Mouse (Mus musculus) left cerebral cortex, adult 2 months (tissue): ENCODE results near the gene Slc25a13. TPM values are rescaled to one million over a fixed set of nuclear protein-coding genes. Genes with fewer than 3 reads are reported as not detected.

Source experiments
- DNase-seq, 2 experiments: peaks; one replicate each; pipeline ENCODE4 v3.0.0; 2021 to 2022; ENCODE audit warnings: low spot score in 2 of 2, mixed read lengths in 1 of 2; ENCODE audit errors: extremely low spot score in 1 of 2
- H3K27ac ChIP-seq: fragments of 200-600 bp; 2 replicates; pipeline ENCODE4 v1.8.1; 2022
- H3K4me3 ChIP-seq: fragments of 200-600 bp; 2 replicates; pipeline ENCODE4 v1.8.1; 2022
- CTCF ChIP-seq: fragments of 200-600 bp; IDR thresholded peaks from 2 replicates; pipeline ENCODE4 v1.8.1; 2022; ENCODE audit warnings: antibody characterized with exemption, mild to moderate bottlenecking, moderate library complexity
- intact Hi-C: fragments of 180-260 bp; cut with DNase I; formaldehyde crosslinking; loops from one replicate; pipeline ENCODE4 v1.15.1; 2025
- total RNA-seq, 2 experiments: library from RNA; stranded (reverse); gene quantifications; 2 replicates each; pipeline ENCODE4 v1.2.3; 2021

The Slc25a13 gene
- total RNA-seq, 2 experiments from 2014 or later: 2.7 to 2.9 TPM

GRCm38 (mm10) chr6:6002061-6002460 is 214.9 kb downstream of the Slc25a13 start:
- DNase-seq: no peak
- intact Hi-C loops: loop anchor here (10.0 kb wide), 1 partner anchor 357 kb away; no protein-coding TSS in a partner anchor
- Histone ChIP-seq H3K27ac (no peak overlapping the region), H3K4me3 (no peak overlapping the region)
- no peak for TF ChIP-seq CTCF

GRCm38 (mm10) chr6:5997535-5997934 is 219.4 kb downstream of the Slc25a13 start:
- Histone ChIP-seq H3K27ac (no peak overlapping the region), H3K4me3 (no peak overlapping the region)
- DNase-seq: no peak
- intact Hi-C loops: no loop called here
- TF ChIP-seq CTCF: no peak

- intact Hi-C loops: loop anchor here (5.0 kb wide), 1 partner anchor 136 kb away; no protein-coding TSS in a partner anchor
- Histone ChIP-seq H3K27ac (no peak overlapping the region), H3K4me3 (no peak overlapping the region)
- no peak for DNase-seq
- no peak for TF ChIP-seq CTCF
Observed at GRCm38 (mm10) chr6:5993056-5993455, 223.9 kb downstream of the Slc25a13 start.

- no peak for TF ChIP-seq CTCF
- peak; percentile 66 to 70 for DNase-seq
- intact Hi-C loops: loop anchor here (5.0 kb wide), 1 partner anchor 135 kb away; no protein-coding TSS in a partner anchor
- no peak overlapping the region for H3K27ac ChIP-seq
- no peak overlapping the region for H3K4me3 ChIP-seq
Observed at GRCm38 (mm10) chr6:5991817-5992755, 224.9 kb downstream of the Slc25a13 start.

DNA sequence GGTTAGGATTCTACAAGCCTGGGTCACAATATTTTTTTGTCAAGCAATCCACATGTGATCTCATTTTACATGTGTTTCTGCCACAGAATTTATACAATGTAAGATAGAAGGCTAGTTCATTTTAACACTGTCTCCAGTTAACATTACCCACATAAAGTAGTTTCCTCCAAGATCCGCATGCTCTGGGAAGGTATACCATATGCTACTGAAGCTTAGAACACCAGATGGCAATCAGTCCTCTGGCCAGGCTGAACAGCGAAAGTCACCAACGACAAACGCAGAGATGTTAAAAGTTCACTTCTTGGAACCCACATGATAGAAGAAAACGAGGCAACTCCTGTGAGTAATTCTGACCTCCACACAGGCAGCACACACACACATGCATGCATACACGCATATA is 225.7 kb downstream of the Slc25a13 start:
- H3K4me3 ChIP-seq: no peak overlapping the region
- intact Hi-C loops: loop anchor here (5.0 kb wide), 1 partner anchor 134 kb away; no protein-coding TSS in a partner anchor
- no peak for TF ChIP-seq CTCF
- no peak for DNase-seq
- H3K27ac ChIP-seq: no peak overlapping the region
